Mouse (Mus musculus) fat pad, adult 2 months (tissue): ENCODE results near the gene Spaca7.
"Not testable (repeated sequence)": the region's sequence is repeated elsewhere in the genome, so short reads cannot be mapped to it uniquely, and the experiment has no call there.

Experiments used
- DNase-seq: peaks from one replicate; pipeline ENCODE4 v3.0.0-alpha.2; 2011; ENCODE audit warnings: low read depth, low spot score; ENCODE audit errors: extremely low read depth

Gene Spaca7

GRCm38 (mm10) chr8:12608810-12609209, 36.0 kb downstream of the Spaca7 start:
- DNase-seq = no peak

- no peak for DNase-seq
These were observed 37.1 kb downstream of the Spaca7 start for GRCm38 (mm10) chr8:12609752-12610449.

DNA sequence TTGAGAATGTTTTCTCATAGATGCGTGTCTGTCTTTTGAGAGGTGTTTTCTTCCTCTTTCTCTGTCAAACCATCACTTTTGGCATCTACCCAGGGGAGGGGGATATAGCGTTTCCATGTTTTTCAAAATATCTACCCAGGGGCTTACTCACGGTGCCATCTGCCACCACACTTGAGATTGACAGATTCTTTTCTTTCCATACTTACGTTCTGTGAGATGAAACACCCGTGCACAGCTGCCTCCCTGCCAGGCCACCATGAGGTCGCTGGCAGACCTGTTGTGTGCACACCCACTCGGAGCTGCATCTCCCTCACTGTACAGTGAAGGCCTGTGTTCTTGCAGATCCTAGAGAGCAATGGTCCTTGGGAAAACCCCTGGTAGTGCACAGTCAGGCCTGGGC, 40.4 kb downstream of the Spaca7 start:
- DNase-seq = no peak

- DNase-seq = not testable (repeated sequence)
These were observed 44.5 kb downstream of the Spaca7 start for GRCm38 (mm10) chr8:12617369-12617768.

DNA sequence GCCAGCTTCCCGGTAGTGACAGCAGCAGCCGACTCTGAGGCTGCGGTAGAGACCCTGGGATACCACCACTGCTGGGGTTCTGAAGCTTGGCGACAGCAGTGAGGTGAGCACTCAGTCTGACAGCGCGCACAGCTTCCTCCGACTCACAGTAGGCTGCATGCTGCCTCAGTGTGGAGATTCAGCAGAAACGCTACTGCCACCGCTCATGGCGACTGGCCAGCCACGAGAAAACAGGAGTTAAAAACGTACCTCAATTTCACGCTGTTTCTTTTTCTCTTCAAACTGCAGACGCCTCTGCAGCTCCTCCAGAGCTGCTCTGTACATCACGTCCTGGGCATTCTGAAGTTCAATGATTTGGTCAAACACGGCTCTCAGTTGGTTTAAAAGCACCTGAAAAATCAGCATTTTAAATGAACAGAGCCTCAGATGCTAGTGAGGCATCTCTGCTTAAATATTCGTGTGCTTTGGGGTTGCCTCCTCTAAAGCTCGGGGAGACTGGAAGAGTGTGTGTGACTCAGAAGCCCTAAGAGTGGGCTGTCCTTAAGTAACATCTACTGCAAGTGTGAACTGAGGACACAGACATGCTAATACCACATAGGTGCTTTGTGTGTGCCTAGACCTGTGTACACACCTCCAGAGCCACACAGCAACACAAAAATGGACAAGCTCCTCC, 48.9 kb downstream of the Spaca7 start:
- no peak for DNase-seq

DNA sequence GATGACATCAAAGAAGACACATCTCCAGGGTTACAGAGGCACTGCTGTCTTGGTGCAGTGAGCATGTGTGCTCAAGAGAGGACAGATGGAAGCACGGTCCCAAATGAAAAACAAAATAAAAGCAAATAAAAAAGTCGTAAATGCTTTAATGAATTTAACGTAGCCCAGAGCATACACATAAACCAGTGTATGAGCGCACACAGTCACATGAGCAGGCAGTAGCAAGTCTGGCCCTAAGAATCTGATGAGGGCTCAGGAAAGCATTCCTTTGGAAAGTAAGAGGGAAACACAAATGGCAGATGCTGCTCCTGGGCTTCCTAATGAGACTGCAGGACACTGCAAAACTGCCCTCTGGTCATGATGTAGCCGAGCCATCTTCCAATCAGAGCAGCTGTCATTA, 53.1 kb downstream of the Spaca7 start:
- no peak for DNase-seq

- DNase-seq = no peak
These were observed 56.2 kb downstream of the Spaca7 start for GRCm38 (mm10) chr8:12629079-12629478.

DNA sequence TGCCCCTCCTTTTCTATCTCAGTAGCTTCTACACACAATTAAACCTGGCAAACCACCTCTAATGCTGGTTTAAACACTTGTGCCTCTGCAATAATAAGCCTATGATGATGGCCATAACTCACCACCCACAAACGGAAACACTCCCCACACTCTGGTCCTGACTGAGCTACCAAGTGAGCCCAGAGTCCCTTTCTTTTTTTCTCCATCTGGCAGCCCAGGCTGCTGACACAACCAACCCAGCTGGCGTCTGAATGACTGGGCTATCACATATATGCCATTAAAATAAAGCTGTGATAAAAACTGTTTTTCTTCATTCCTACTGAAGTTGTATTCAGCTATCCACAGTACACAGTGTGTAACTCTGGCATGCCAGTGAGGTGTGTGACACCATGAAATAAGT, 62.5 kb downstream of the Spaca7 start:
- no peak for DNase-seq

DNA sequence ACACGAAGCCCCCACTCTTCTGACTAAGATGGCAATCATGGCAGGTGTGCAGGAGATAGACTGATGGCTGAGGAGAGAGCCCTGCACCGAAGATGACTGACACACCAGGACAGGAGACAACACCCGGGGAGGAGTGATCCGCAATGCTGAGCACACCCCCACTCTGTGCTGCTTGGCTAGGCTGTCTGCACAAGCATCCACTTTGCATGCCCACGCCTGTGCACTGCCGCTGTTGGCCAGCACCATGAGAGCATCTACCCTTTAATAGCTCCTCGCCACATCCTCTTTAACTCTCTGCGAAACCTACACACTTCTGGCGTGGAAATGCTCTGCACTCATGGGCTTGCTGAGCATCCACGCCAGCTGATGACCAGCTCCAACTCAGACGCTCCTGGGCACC, 65.6 kb downstream of the Spaca7 start:
- no peak for DNase-seq

- no peak for DNase-seq
These were observed 68.7 kb downstream of the Spaca7 start for GRCm38 (mm10) chr8:12641527-12641926.

GRCm38 (mm10) chr8:12644341-12644740, 71.5 kb downstream of the Spaca7 start:
- DNase-seq = no peak

GRCm38 (mm10) chr8:12644894-12645293, 72.1 kb downstream of the Spaca7 start:
- no peak for DNase-seq

GRCm38 (mm10) chr8:12646536-12646935, 73.7 kb downstream of the Spaca7 start:
- DNase-seq = no peak

DNA sequence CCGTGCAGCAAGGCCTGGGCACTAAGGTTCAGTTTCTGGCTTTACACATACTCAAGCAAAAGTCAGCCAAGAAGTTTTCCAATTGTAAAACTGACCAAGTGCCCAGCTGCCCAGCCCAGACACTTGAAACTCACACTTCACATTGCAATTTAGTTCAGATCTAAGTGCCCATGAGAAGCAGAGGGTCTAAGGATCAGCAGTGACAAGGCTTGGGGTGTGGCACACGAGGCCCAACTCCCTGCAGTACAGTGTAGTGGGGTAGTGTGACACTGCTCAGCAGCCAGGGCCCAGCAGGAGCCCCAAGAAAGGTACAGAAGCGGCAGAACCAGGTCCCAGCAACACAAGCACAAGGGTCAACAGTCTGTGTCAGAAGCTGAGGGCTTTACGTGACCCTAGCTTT, 76.1 kb downstream of the Spaca7 start:
- DNase-seq = no peak
